Mouse (Mus musculus): Measurements from ENCODE around the gene Lin7a. TPM values are rescaled to one million over a fixed set of nuclear protein-coding genes. Genes with fewer than 3 reads are reported as not detected.

The Lin7a gene
- polyA plus RNA-seq, 1 experiment from 2014 or later: 8.1 TPM

GRCm38 (mm10) chr10:107442781-107443180 is 171.3 kb downstream of the Lin7a start:
- Histone ChIP-seq H3K4me2 (replicated peaks; ENCODE audit: low read depth, low read length) (no peak overlapping the region), H3K4me3 (ENCODE audit: low read depth, low read length) (no peak overlapping the region), H3K9me3 (ENCODE audit: control insufficient read depth, low read depth, low read length) (no peaks in the 10 kb centered on the region), H3K9ac (replicated peaks; ENCODE audit: low read depth, low read length) (no peak overlapping the region), H3K27me3 (ENCODE audit: control insufficient read depth, insufficient read depth, low read length) (no peaks in the 10 kb centered on the region), H3K4me1 (ENCODE audit: control insufficient read depth, insufficient read depth, low read length) (no peaks in the 10 kb centered on the region), H3K27ac (ENCODE audit: low read length) (no peak overlapping the region), H3K36me3 (ENCODE audit: control insufficient read depth, insufficient read depth, low read length) (no peaks in the 10 kb centered on the region)
- 15% methylated on average over 4 of the region's 4 CpGs for WGBS
- no peak for ATAC-seq (ENCODE audit: insufficient number of reproducible peaks, insufficient read depth, low FRiP score, low read depth)

- WGBS: 85% methylated on average over 5 of the region's 5 CpGs
- H3K9me3 ChIP-seq (ENCODE audit: control insufficient read depth, low read depth, low read length): no peaks in the 10 kb centered on the region
- no peaks in the 10 kb centered on the region for H3K27me3 ChIP-seq (ENCODE audit: control insufficient read depth, insufficient read depth, low read length)
- no peak overlapping the region for H3K4me2 ChIP-seq (replicated peaks; ENCODE audit: low read depth, low read length)
- H3K36me3 ChIP-seq (ENCODE audit: control insufficient read depth, insufficient read depth, low read length): no peaks in the 10 kb centered on the region
- no peak for ATAC-seq (ENCODE audit: insufficient number of reproducible peaks, insufficient read depth, low FRiP score, low read depth)
- H3K4me3 ChIP-seq (ENCODE audit: low read depth, low read length): no peak overlapping the region
- no peak overlapping the region for H3K27ac ChIP-seq (ENCODE audit: low read length)
- no peak overlapping the region for H3K9ac ChIP-seq (replicated peaks; ENCODE audit: low read depth, low read length)
- H3K4me1 ChIP-seq (ENCODE audit: control insufficient read depth, insufficient read depth, low read length): no peaks in the 10 kb centered on the region
Measured at GRCm38 (mm10) chr10:107449496-107450330, 178.2 kb downstream of the Lin7a start.

DNA sequence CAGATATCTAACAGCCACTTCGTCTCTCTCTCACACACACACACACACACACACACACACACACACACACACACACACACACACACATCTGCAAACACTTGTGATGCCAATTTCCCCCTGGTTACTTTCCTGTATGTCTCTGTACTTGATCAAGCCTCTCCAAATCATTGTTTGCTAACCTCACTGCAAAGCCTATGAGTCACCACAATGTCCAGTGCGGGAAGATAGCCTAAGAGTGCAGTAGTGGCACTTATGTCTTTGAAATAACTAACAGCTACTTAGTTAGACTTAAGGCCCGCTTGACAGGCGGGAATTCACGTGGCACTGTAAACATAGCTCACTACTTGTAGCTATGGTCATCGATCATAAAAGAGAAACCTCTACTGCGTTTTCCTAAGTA is 196.3 kb downstream of the Lin7a start:
- Histone ChIP-seq H3K9me3 (ENCODE audit: control insufficient read depth, low read depth, low read length) (no peaks in the 10 kb centered on the region), H3K4me1 (ENCODE audit: control insufficient read depth, insufficient read depth, low read length) (no peaks in the 10 kb centered on the region), H3K4me2 (replicated peaks; ENCODE audit: low read depth, low read length) (no peak overlapping the region), H3K36me3 (ENCODE audit: control insufficient read depth, insufficient read depth, low read length) (no peaks in the 10 kb centered on the region), H3K27ac (ENCODE audit: low read length) (no peak overlapping the region), H3K4me3 (ENCODE audit: low read depth, low read length) (no peak overlapping the region), H3K9ac (replicated peaks; ENCODE audit: low read depth, low read length) (no peak overlapping the region), H3K27me3 (ENCODE audit: control insufficient read depth, insufficient read depth, low read length) (no peaks in the 10 kb centered on the region)
- WGBS: 66% methylated on average over 7 of the region's 7 CpGs
- ATAC-seq (ENCODE audit: insufficient number of reproducible peaks, insufficient read depth, low FRiP score, low read depth): no peak

Other genes with a start within 250 kb of the Lin7a start
- 1.9 and 2.0 TPM in 2 replicates for gene Acss3, start 148.0 kb upstream of the Lin7a start, polyA plus RNA-seq (2014; fragmentation: Nextera tagmentation; extraction: Ambion mirVana)
- 0.28 and 0.42 TPM in 2 replicates for gene Myf5, start 214.4 kb downstream of the Lin7a start, polyA plus RNA-seq (2014; fragmentation: Nextera tagmentation; extraction: Ambion mirVana)
- gene Myf6, start 223.1 kb downstream of the Lin7a start, polyA plus RNA-seq (2014; fragmentation: Nextera tagmentation; extraction: Ambion mirVana): not detected in 2 replicates